Mouse (Mus musculus): ENCODE results near the gene Olfr31.

DNA sequence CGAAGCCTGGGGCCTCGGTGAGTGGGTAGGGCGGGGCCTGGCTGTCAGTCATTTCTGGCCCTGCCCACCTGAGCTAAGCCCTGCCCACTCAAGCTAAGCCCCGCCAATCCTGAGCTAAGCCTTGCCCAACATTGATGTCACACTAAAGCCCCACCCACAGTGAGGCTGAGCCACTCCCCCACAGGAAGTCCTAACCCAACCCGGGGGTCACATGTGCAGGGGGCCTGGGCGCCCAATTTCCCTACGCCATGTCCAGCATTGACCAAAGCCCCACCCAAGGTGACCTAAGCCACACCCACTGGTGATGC lies 28.5 kb downstream of the Olfr31 start:
- TF ChIP-seq ZNF384 (IDR thresholded peaks at IDR 0.05; ENCODE audit: low read depth, low read length): no peak
- no peak for TF ChIP-seq MAFK (IDR thresholded peaks at IDR 0.05; ENCODE audit: insufficient read depth, low read depth, low read length)
- no peak for TF ChIP-seq ZC3H11A (IDR thresholded peaks at IDR 0.05; ENCODE audit: borderline replicate concordance, low read depth, low read length)
- no peak for TF ChIP-seq HCFC1 (IDR thresholded peaks at IDR 0.05; ENCODE audit: borderline replicate concordance, insufficient read depth, low read length)
- TF ChIP-seq CHD2 (IDR thresholded peaks at IDR 0.05; ENCODE audit: low read depth, low read length): no peak
